Mouse (Mus musculus): ENCODE data around the gene Gimap7. TPM values are rescaled to one million over a fixed set of nuclear protein-coding genes. Genes with fewer than 3 reads are reported as not detected.
A peak's percentile ranks its signal among the peaks of the same experiment; 100 is the strongest.

The Gimap7 gene
- total RNA-seq, 2 experiments from 2014 or later = not detected

- no peak for DNase-seq (ENCODE audit: low spot score in 2 of 2)
These were observed 22.2 kb downstream of the Gimap7 start for GRCm38 (mm10) chr6:48740501-48741169.

GRCm38 (mm10) chr6:48741273-48741672 is 22.9 kb downstream of the Gimap7 start:
- no peak for DNase-seq (ENCODE audit: low spot score in 2 of 2)

- no peak for DNase-seq (ENCODE audit: low spot score in 2 of 2)
These were observed 23.3 kb downstream of the Gimap7 start for GRCm38 (mm10) chr6:48741711-48742206.

- no peak for DNase-seq (ENCODE audit: low spot score in 2 of 2)
These were observed 24.3 kb downstream of the Gimap7 start for GRCm38 (mm10) chr6:48742422-48743351.

- no peak for DNase-seq (ENCODE audit: low spot score in 2 of 2)
These were observed 27.1 kb downstream of the Gimap7 start for GRCm38 (mm10) chr6:48745490-48745889.

GRCm38 (mm10) chr6:48745959-48746889 is 27.8 kb downstream of the Gimap7 start, which contains the start of gene Gimap5:
Gimap5 (plus strand) TSS chr6:48746197.
- no peak for DNase-seq (ENCODE audit: low spot score in 2 of 2)

- DNase-seq (ENCODE audit: low spot score in 2 of 2) = no peak
These were observed 28.9 kb downstream of the Gimap7 start for GRCm38 (mm10) chr6:48747091-48747966.

GRCm38 (mm10) chr6:48763567-48764270 is 45.3 kb downstream of the Gimap7 start:
- DNase-seq (ENCODE audit: low spot score in 2 of 2) = no peak

- DNase-seq (ENCODE audit: low spot score in 2 of 2) = no peak
These were observed 46.1 kb downstream of the Gimap7 start for GRCm38 (mm10) chr6:48764496-48764895.

- no peak for DNase-seq (ENCODE audit: low spot score in 2 of 2)
These were observed 49.9 kb downstream of the Gimap7 start for GRCm38 (mm10) chr6:48768178-48768869.

GRCm38 (mm10) chr6:48768933-48769332 is 50.5 kb downstream of the Gimap7 start:
- no peak for DNase-seq (ENCODE audit: low spot score in 2 of 2)

GRCm38 (mm10) chr6:48770696-48771095 is 52.3 kb downstream of the Gimap7 start, which contains the start of gene Gimap3:
Gimap3 (minus strand) TSS chr6:48770851.
- no peak for DNase-seq (ENCODE audit: low spot score in 2 of 2)

- DNase-seq (ENCODE audit: low spot score in 2 of 2) = peak; percentile 68 to 73
These were observed 53.6 kb downstream of the Gimap7 start for GRCm38 (mm10) chr6:48772030-48772429.

Other genes with a start within 250 kb of the Gimap7 start
- 100 to 1,000 TPM; 522 to 523 TPM for gene Atp6v0e2, start 181.0 kb upstream of the Gimap7 start, total RNA-seq (2021)
- gene Lrrc61, start 163.8 kb upstream of the Gimap7 start, total RNA-seq (2021) = 10 to 100 TPM; 29.2 to 30.2 TPM
- 10 to 100 TPM; 14.9 to 23.3 TPM for gene Rarres2, start 145.8 kb upstream of the Gimap7 start, total RNA-seq (2021)
- gene Gm45021, start 129.0 kb upstream of the Gimap7 start, total RNA-seq (2021) = not detected
- gene Repin1, start 124.7 kb upstream of the Gimap7 start, total RNA-seq (2021) = 10 to 100 TPM; 29.3 to 38.4 TPM
- gene Gm44965, start 124.7 kb upstream of the Gimap7 start, total RNA-seq (2021) = not detected
- gene Zfp775, start 116.6 kb upstream of the Gimap7 start, total RNA-seq (2021) = 1 to 10 TPM; 6.4 to 6.5 TPM
- gene AI854703, start 91.9 kb upstream of the Gimap7 start, total RNA-seq (2021) = 10 to 100 TPM; 12.5 to 13.7 TPM
- 1 to 10 TPM; 1.0 to 1.4 TPM for gene Gimap8, start 71.4 kb upstream of the Gimap7 start, total RNA-seq (2021)
- under 1 TPM; 0.55 to 0.62 TPM for gene Gimap9, start 42.5 kb upstream of the Gimap7 start, total RNA-seq (2021)
- gene Gimap4, start 34.1 kb upstream of the Gimap7 start, total RNA-seq (2021) = under 1 TPM; 0.21 to 0.30 TPM
- gene Gimap6, start 10.4 kb upstream of the Gimap7 start, total RNA-seq (2021) = 1 to 10 TPM; 6.5 to 7.3 TPM
- gene Gm28053, start within 50 bp of the Gimap7 start, total RNA-seq (2021) = 1 to 10 TPM; 1.5 to 2.4 TPM
- gene Gimap1, start 20.4 kb downstream of the Gimap7 start, total RNA-seq (2021) = 1 to 10 TPM; 2.1 to 2.6 TPM
- 1 to 10 TPM; 1.3 to 1.7 TPM for gene Gimap5, start 27.6 kb downstream of the Gimap7 start, total RNA-seq (2021)
- not detected for gene Gimap3, start 52.2 kb downstream of the Gimap7 start, total RNA-seq (2021)
- 10 to 100 TPM; 18.3 to 19.8 TPM for gene Tmem176a, start 122.3 kb downstream of the Gimap7 start, total RNA-seq (2021)
- gene Tmem176b, start 122.9 kb downstream of the Gimap7 start, total RNA-seq (2021) = 10 to 100 TPM; 47.2 to 52.1 TPM
- not detected for gene Aoc1, start 154.3 kb downstream of the Gimap7 start, total RNA-seq (2021)
- gene 1600015I10Rik, start 211.3 kb downstream of the Gimap7 start, total RNA-seq (2021) = not detected

Data from layer of hippocampus, postnatal 14 days (tissue).